Mouse (Mus musculus) embryonic facial prominence, embryonic 13.5 days (tissue): Measurements from ENCODE around the gene Guca1a. TPM values are rescaled to one million over a fixed set of nuclear protein-coding genes. Genes with fewer than 3 reads are reported as not detected.

ENCODE experiments used
- ATAC-seq: fragments of 200-750 bp; cut with Nextera tagmentation; 2 replicates; pipeline ENCODE4 v1.8.0; 2017; ENCODE audit warnings: low read depth; ENCODE audit not compliant: insufficient number of reproducible peaks, insufficient read depth, low FRiP score, low TSS enrichment
- H3K27ac ChIP-seq: fragments of 300-500 bp; sonication (generic); 2 replicates; pipeline ENCODE4 v1.5.1; 2015; ENCODE audit warnings: moderate library complexity, mild to moderate bottlenecking, inconsistent platforms
- H3K27me3 ChIP-seq: fragments of 300-500 bp; sonication (generic); 2 replicates; pipeline ENCODE4 v1.6.1; 2015; ENCODE audit warnings: mild to moderate bottlenecking, inconsistent platforms
- H3K36me3 ChIP-seq: fragments of 300-500 bp; sonication (generic); 2 replicates; pipeline ENCODE4 v1.6.1; 2015; ENCODE audit warnings: mild to moderate bottlenecking, inconsistent platforms
- H3K4me1 ChIP-seq: fragments of 300-500 bp; sonication (generic); 2 replicates; pipeline ENCODE4 v1.6.1; 2015; ENCODE audit warnings: inconsistent platforms
- H3K4me2 ChIP-seq: fragments of 300-500 bp; sonication (generic); 2 replicates; pipeline ENCODE4 v1.6.1; 2015; ENCODE audit warnings: moderate library complexity, mild to moderate bottlenecking, inconsistent platforms
- H3K4me3 ChIP-seq: fragments of 300-500 bp; sonication (generic); 2 replicates; pipeline ENCODE4 v1.5.1; 2015; ENCODE audit warnings: mild to moderate bottlenecking, inconsistent platforms
- H3K9ac ChIP-seq: fragments of 300-500 bp; sonication (generic); 2 replicates; pipeline ENCODE4 v1.6.1; 2015; ENCODE audit warnings: mild to moderate bottlenecking, inconsistent platforms
- H3K9me3 ChIP-seq: fragments of 300-500 bp; sonication (generic); 2 replicates; pipeline ENCODE4 v1.6.1; 2016; ENCODE audit warnings: inconsistent platforms
- WGBS: fragments of 180-500 bp; shearing (Covaris S2); methylation state at CpG from one replicate; pipeline ENCODE4 v1.1.7; 2015; ENCODE audit warnings: mixed read lengths; 5-methylcytosine and 5-hydroxymethylcytosine counted together
- polyA plus RNA-seq: library from polyadenylated mRNA; unstranded; fragments of >200 nt; fragmentation: Nextera tagmentation; extraction: Ambion mirVana; gene quantifications from 2 replicates; pipeline ENCODE4 v1.2.1, GENCODE M21; 2015

Guca1a gene
- 1.9 and 2.0 TPM in 2 replicates for polyA plus RNA-seq

DNA sequence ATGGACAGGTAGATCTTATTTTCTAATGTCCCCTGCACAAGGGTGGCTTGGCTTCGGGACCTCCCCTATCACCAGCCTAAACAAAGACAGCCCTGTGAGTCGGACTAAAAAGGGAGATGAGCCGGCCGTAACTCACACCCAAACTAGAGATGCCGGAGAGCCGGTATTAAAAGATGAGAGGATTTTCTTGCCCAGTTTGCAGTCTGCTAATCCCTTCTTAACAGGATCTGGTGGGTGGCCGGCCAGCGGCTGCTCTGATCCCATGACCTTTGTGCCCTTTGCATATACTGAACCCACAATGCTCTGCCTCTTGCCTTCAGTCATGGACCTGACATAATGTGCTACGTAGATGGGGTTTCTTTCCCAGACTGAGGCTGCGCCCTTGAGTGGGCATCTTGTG lies at the start of gene Guca1a:
Gene Guca1a (minus strand): TSS at position 134 of the 400 bp plus-strand sequence.
- Histone ChIP-seq H3K9ac (no peak within 1 kb of the TSS), H3K27ac (no peak within 1 kb of the TSS), H3K27me3 (peaks cover 43% of the 10 kb centered on the region), H3K36me3 (no peaks in the 10 kb centered on the region), H3K9me3 (no peaks in the 10 kb centered on the region), H3K4me1 (no peaks in the 10 kb centered on the region), H3K4me2 (no peak within 1 kb of the TSS), H3K4me3 (no peak within 1 kb of the TSS)
- 38% methylated on average over 10 of the region's 10 CpGs for WGBS
- ATAC-seq = no peak

- Histone ChIP-seq H3K27me3 (no peaks in the 10 kb centered on the region), H3K9ac (no peak overlapping the region), H3K4me2 (no peak overlapping the region), H3K4me3 (no peak overlapping the region), H3K9me3 (no peaks in the 10 kb centered on the region), H3K36me3 (no peaks in the 10 kb centered on the region), H3K4me1 (peaks cover 35% of the 10 kb centered on the region), H3K27ac (no peak overlapping the region)
- ATAC-seq = no peak
- WGBS = 60% methylated on average over 5 of the region's 5 CpGs
These were observed 49.0 kb upstream of the Guca1a start for GRCm38 (mm10) chr17:47449432-47449831.

GRCm38 (mm10) chr17:47448523-47449372 lies 48.4 kb upstream of the Guca1a start:
- no peak overlapping the region for H3K4me3 ChIP-seq
- no peak for ATAC-seq
- no peak overlapping the region for H3K4me2 ChIP-seq
- 32% methylated on average over 8 of the region's 8 CpGs for WGBS
- no peaks in the 10 kb centered on the region for H3K36me3 ChIP-seq
- peaks cover 30% of the 10 kb centered on the region for H3K4me1 ChIP-seq
- H3K9me3 ChIP-seq = no peaks in the 10 kb centered on the region
- no peak overlapping the region; the same call in 1 of the 2 replicates for H3K27ac ChIP-seq
- no peaks in the 10 kb centered on the region for H3K27me3 ChIP-seq
- H3K9ac ChIP-seq = no peak overlapping the region

GRCm38 (mm10) chr17:47446561-47446960 lies 46.2 kb upstream of the Guca1a start:
- no peaks in the 10 kb centered on the region for H3K36me3 ChIP-seq
- no peak overlapping the region for H3K4me2 ChIP-seq
- H3K27ac ChIP-seq = no peak overlapping the region
- ATAC-seq = no peak
- no peak overlapping the region for H3K4me3 ChIP-seq
- peaks cover 24% of the 10 kb centered on the region for H3K4me1 ChIP-seq
- no peaks in the 10 kb centered on the region for H3K9me3 ChIP-seq
- no peaks in the 10 kb centered on the region for H3K27me3 ChIP-seq
- H3K9ac ChIP-seq = no peak overlapping the region
- 91% methylated on average over 11 of the region's 11 CpGs for WGBS

DNA sequence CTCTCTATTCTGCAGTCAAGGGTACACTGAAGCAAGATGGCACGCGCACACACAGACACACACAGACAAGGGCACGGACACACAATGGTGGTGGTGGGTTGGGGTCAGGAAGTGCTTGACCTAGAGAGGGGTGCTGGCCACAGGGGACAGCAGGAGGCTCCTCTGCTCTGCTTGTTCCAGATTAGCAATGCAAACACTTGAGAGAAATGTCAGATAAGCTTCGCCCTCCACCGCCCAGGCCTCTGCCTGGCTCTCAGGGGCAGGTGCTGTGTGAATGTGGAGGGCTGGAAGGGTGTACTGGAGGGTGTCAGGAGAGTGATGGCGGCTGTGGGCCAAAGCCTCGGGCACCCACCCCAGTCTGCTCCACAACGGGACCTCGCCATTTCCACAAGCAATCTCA lies 45.6 kb upstream of the Guca1a start:
- Histone ChIP-seq H3K36me3 (no peaks in the 10 kb centered on the region), H3K4me3 (no peak overlapping the region), H3K4me1 (peaks cover 20% of the 10 kb centered on the region), H3K4me2 (no peak overlapping the region), H3K9ac (no peak overlapping the region), H3K9me3 (no peaks in the 10 kb centered on the region), H3K27ac (no peak overlapping the region), H3K27me3 (no peaks in the 10 kb centered on the region)
- 88% methylated on average over 9 of the region's 9 CpGs for WGBS
- ATAC-seq = no peak

GRCm38 (mm10) chr17:47445518-47445917 lies 45.1 kb upstream of the Guca1a start:
- H3K4me1 ChIP-seq = peaks cover 22% of the 10 kb centered on the region
- 0 out of 2 replicates have a peak, but pooled peaks cover under 1% of the 10 kb centered on the region for H3K27me3 ChIP-seq
- H3K9ac ChIP-seq = no peak overlapping the region
- WGBS = 71% methylated on average over 11 of the region's 11 CpGs
- H3K36me3 ChIP-seq = no peaks in the 10 kb centered on the region
- H3K9me3 ChIP-seq = no peaks in the 10 kb centered on the region
- ATAC-seq = no peak
- H3K27ac ChIP-seq = no peak overlapping the region
- H3K4me3 ChIP-seq = no peak overlapping the region
- no peak overlapping the region for H3K4me2 ChIP-seq

- ATAC-seq = no peak
- Histone ChIP-seq H3K4me3 (no peak overlapping the region), H3K9me3 (no peaks in the 10 kb centered on the region), H3K27me3 (peaks cover 14% of the 10 kb centered on the region), H3K36me3 (no peaks in the 10 kb centered on the region), H3K27ac (no peak overlapping the region), H3K4me1 (peaks cover 21% of the 10 kb centered on the region), H3K4me2 (no peak overlapping the region), H3K9ac (no peak overlapping the region)
- WGBS = 83% methylated on average over 6 of the region's 6 CpGs
These were observed 43.7 kb upstream of the Guca1a start for GRCm38 (mm10) chr17:47444113-47444512.

- H3K9ac ChIP-seq = no peak overlapping the region
- peaks cover 33% of the 10 kb centered on the region for H3K27me3 ChIP-seq
- H3K27ac ChIP-seq = no peak overlapping the region
- 79% methylated on average over 3 of the region's 3 CpGs for WGBS
- H3K36me3 ChIP-seq = no peaks in the 10 kb centered on the region
- peaks cover 26% of the 10 kb centered on the region for H3K4me1 ChIP-seq
- H3K9me3 ChIP-seq = no peaks in the 10 kb centered on the region
- H3K4me3 ChIP-seq = no peak overlapping the region
- ATAC-seq = no peak
- H3K4me2 ChIP-seq = no peak overlapping the region
These were observed 41.9 kb upstream of the Guca1a start for GRCm38 (mm10) chr17:47442271-47442670.

DNA sequence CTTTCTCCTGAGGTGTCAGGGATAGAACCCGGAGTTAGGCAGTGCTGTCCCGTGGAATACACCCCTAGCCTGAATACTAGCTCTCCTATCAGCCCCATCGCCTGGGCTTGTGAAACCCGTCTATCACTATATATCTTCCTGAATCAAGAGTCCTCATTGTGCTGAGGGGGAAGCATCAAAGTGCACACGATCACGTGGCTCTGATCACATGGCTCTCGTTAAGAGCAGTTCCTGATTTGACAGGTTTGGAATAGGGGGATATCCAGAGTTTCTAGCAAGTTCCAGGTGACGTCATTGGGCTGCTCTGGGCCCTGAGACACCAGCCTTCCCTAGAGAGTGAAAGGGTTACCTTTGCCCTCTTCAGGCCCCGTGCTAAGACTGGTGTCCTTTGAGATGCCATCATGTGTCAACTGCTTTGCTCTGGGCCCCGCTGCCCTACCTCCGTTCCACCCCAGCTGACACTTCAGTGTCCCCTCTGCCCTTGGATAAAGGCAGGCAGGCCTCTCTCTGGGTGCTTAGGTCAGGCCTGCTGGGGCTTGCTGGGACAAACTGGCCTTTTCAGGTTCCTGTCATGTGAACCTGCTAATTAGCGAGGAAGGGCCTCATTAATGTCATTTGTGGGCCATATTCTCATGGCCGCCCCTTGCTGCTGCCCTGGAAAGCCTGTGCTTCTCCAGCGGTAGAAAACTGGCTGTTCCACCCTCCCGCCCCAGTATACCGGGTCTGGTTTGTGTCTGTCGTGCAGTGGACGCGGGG lies 41.1 kb upstream of the Guca1a start:
- Histone ChIP-seq H3K27me3 (peaks cover 41% of the 10 kb centered on the region), H3K4me3 (no peak overlapping the region), H3K9me3 (no peaks in the 10 kb centered on the region), H3K36me3 (no peaks in the 10 kb centered on the region), H3K27ac (no peak overlapping the region), H3K9ac (no peak overlapping the region), H3K4me2 (no peak overlapping the region), H3K4me1 (peaks cover 34% of the 10 kb centered on the region)
- ATAC-seq = no peak
- WGBS = 53% methylated on average over 19 of the region's 19 CpGs

- Histone ChIP-seq H3K4me3 (no peak overlapping the region), H3K9ac (0 out of 2 replicates have a peak overlapping the region, but pooled peaks have one; percentile 12), H3K4me1 (peaks cover 37% of the 10 kb centered on the region), H3K9me3 (no peaks in the 10 kb centered on the region), H3K36me3 (no peaks in the 10 kb centered on the region), H3K4me2 (no peak overlapping the region; the same call in 1 of the 2 replicates), H3K27me3 (peaks cover 49% of the 10 kb centered on the region), H3K27ac (no peak overlapping the region)
- ATAC-seq = no peak
- 9% methylated on average over 9 of the region's 9 CpGs for WGBS
These were observed 40.0 kb upstream of the Guca1a start for GRCm38 (mm10) chr17:47440359-47440890.

- Histone ChIP-seq H3K4me1 (peaks cover 37% of the 10 kb centered on the region), H3K27me3 (peaks cover 56% of the 10 kb centered on the region), H3K9ac (no peak overlapping the region), H3K36me3 (no peaks in the 10 kb centered on the region), H3K27ac (no peak overlapping the region), H3K4me2 (no peak overlapping the region), H3K4me3 (no peak overlapping the region), H3K9me3 (no peaks in the 10 kb centered on the region)
- 44% methylated on average over 9 of the region's 9 CpGs for WGBS
- ATAC-seq = no peak
These were observed 39.1 kb upstream of the Guca1a start for GRCm38 (mm10) chr17:47439396-47440028.
